Mouse (Mus musculus): Measurements from ENCODE around the gene Copz1.

The Copz1 gene

GRCm38 (mm10) chr15:103294649-103295048 is 22.1 kb downstream of the Copz1 start:
- no peak for DNase-seq

- DNase-seq: no peak
Measured at GRCm38 (mm10) chr15:103295851-103296250, 23.3 kb downstream of the Copz1 start.

- no peak for DNase-seq
Measured at GRCm38 (mm10) chr15:103297313-103297712, 24.8 kb downstream of the Copz1 start.

GRCm38 (mm10) chr15:103298026-103298425 is 25.5 kb downstream of the Copz1 start:
- no peak for DNase-seq

- DNase-seq: no peak
Measured at GRCm38 (mm10) chr15:103298861-103299616, 26.5 kb downstream of the Copz1 start.

GRCm38 (mm10) chr15:103299644-103300043 is 27.1 kb downstream of the Copz1 start:
- no peak for DNase-seq

GRCm38 (mm10) chr15:103300067-103300471 is 27.6 kb downstream of the Copz1 start:
- no peak for DNase-seq

GRCm38 (mm10) chr15:103300560-103300959 is 28.0 kb downstream of the Copz1 start:
- DNase-seq: no peak

GRCm38 (mm10) chr15:103301046-103301445 is 28.5 kb downstream of the Copz1 start:
- DNase-seq: no peak

- DNase-seq: no peak
Measured at GRCm38 (mm10) chr15:103301547-103302340, 29.2 kb downstream of the Copz1 start.

GRCm38 (mm10) chr15:103302341-103303021 is 30.0 kb downstream of the Copz1 start:
- DNase-seq: no peak

GRCm38 (mm10) chr15:103303916-103304615 is 31.6 kb downstream of the Copz1 start:
- no peak for DNase-seq

GRCm38 (mm10) chr15:103304616-103304969 is 32.1 kb downstream of the Copz1 start:
- no peak for DNase-seq

- peak; percentile 88 for DNase-seq
Measured at GRCm38 (mm10) chr15:103305070-103305678, 32.7 kb downstream of the Copz1 start.

GRCm38 (mm10) chr15:103305792-103306645 is 33.5 kb downstream of the Copz1 start:
- no peak for DNase-seq

GRCm38 (mm10) chr15:103307125-103307524 is 34.6 kb downstream of the Copz1 start:
- DNase-seq: peak; percentile 91

- DNase-seq: peak; percentile 59
Measured at GRCm38 (mm10) chr15:103308056-103308875, 35.8 kb downstream of the Copz1 start.

GRCm38 (mm10) chr15:103308876-103309580 is 36.5 kb downstream of the Copz1 start:
- DNase-seq: no peak

- DNase-seq: no peak
Measured at GRCm38 (mm10) chr15:103310365-103310910, 37.9 kb downstream of the Copz1 start, which contains the start of gene Gpr84. Gene Gpr84 (minus strand): TSS chr15:103310612.

Measured in thymus, postnatal 14 days (tissue).